Mouse (Mus musculus) lung, embryonic 14.5 days (tissue): Measurements from ENCODE around the gene Suds3. TPM values are rescaled to one million over a fixed set of nuclear protein-coding genes. Genes with fewer than 3 reads are reported as not detected.

Source experiments
- ATAC-seq: fragments of 200-750 bp; cut with Nextera tagmentation; 2 replicates; pipeline ENCODE4 v1.8.0; 2017; ENCODE audit warnings: mild to moderate bottlenecking, moderate TSS enrichment, moderate library complexity; ENCODE audit not compliant: insufficient read depth
- DNase-seq: peaks from one replicate; pipeline ENCODE4 v3.0.0-alpha.2; 2015
- H3K27ac ChIP-seq: fragments of 300-500 bp; sonication (generic); 2 replicates; pipeline ENCODE4 v1.5.1; 2014; ENCODE audit warnings: low read depth, mild to moderate bottlenecking, moderate library complexity
- H3K27me3 ChIP-seq: fragments of 300-500 bp; sonication (generic); 2 replicates; pipeline ENCODE4 v1.6.1; 2014; ENCODE audit warnings: low read length, control low read depth; ENCODE audit not compliant: insufficient read depth
- H3K36me3 ChIP-seq: fragments of 300-500 bp; sonication (generic); 2 replicates; pipeline ENCODE4 v1.6.1; 2014; ENCODE audit warnings: control low read depth; ENCODE audit not compliant: insufficient read depth
- H3K4me1 ChIP-seq: fragments of 300-500 bp; sonication (generic); 2 replicates; pipeline ENCODE4 v1.6.1; 2014; ENCODE audit warnings: antibody characterized with exemption, control low read depth; ENCODE audit not compliant: insufficient read depth
- H3K4me2 ChIP-seq: fragments of 300-500 bp; sonication (generic); 2 replicates; pipeline ENCODE4 v1.6.1; 2014; ENCODE audit warnings: mild to moderate bottlenecking
- H3K4me3 ChIP-seq: fragments of 300-500 bp; sonication (generic); 2 replicates; pipeline ENCODE4 v1.5.1; 2014; ENCODE audit warnings: low read depth, low read length
- H3K9ac ChIP-seq: fragments of 300-500 bp; sonication (generic); 2 replicates; pipeline ENCODE4 v1.6.1; 2014
- H3K9me3 ChIP-seq: fragments of 300-500 bp; sonication (generic); 2 replicates; pipeline ENCODE4 v1.6.1; 2016; ENCODE audit warnings: low read depth, low read length, control low read depth
- CTCF ChIP-seq: IDR thresholded peaks from 2 replicates; pipeline ENCODE4 v1.5.1; 2016; ENCODE audit warnings: antibody characterized with exemption, low read depth
- WGBS: fragments of 180-500 bp; shearing (Covaris S2); extraction: QIAGEN DNeasy Blood & Tissue Kit; methylation state at CpG from one replicate; pipeline ENCODE4 v1.1.7; 2014; 5-methylcytosine and 5-hydroxymethylcytosine counted together
- polyA plus RNA-seq: library from polyadenylated mRNA; unstranded; fragments of >200 nt; fragmentation: Nextera tagmentation; extraction: Ambion mirVana; gene quantifications from 2 replicates; pipeline ENCODE4 v1.2.1, GENCODE M21; 2014

The Suds3 gene
- polyA plus RNA-seq, 1 experiment from 2014 or later, result 49.6 TPM

- no peaks in the 10 kb centered on the region for H3K36me3 ChIP-seq
- no peaks in the 10 kb centered on the region for H3K4me1 ChIP-seq
- H3K9ac ChIP-seq, result no peak overlapping the region
- H3K4me2 ChIP-seq, result no peak overlapping the region
- no peaks in the 10 kb centered on the region for H3K9me3 ChIP-seq
- DNase-seq, result no peak
- WGBS, result 71% methylated on average over 18 of the region's 18 CpGs
- TF ChIP-seq CTCF, result no peak
- no peak for ATAC-seq
- no peak overlapping the region for H3K27ac ChIP-seq
- no peak overlapping the region for H3K4me3 ChIP-seq
- no peaks in the 10 kb centered on the region for H3K27me3 ChIP-seq
Measured at GRCm38 (mm10) chr5:117060484-117061130, 55.3 kb downstream of the Suds3 start.

GRCm38 (mm10) chr5:117049940-117050339 lies 66.0 kb downstream of the Suds3 start:
- Histone ChIP-seq H3K4me3 (no peak overlapping the region), H3K27me3 (no peaks in the 10 kb centered on the region), H3K4me1 (no peaks in the 10 kb centered on the region), H3K27ac (no peak overlapping the region), H3K9me3 (no peaks in the 10 kb centered on the region), H3K9ac (no peak overlapping the region), H3K4me2 (no peak overlapping the region), H3K36me3 (no peaks in the 10 kb centered on the region)
- DNase-seq (no peak), ATAC-seq (no peak)
- WGBS, result 71% methylated on average over 7 of the region's 7 CpGs
- TF ChIP-seq CTCF, result no peak

GRCm38 (mm10) chr5:117045101-117045500 lies 70.8 kb downstream of the Suds3 start:
- H3K4me3 ChIP-seq, result no peak overlapping the region
- ATAC-seq (no peak), DNase-seq (no peak)
- H3K4me1 ChIP-seq, result no peaks in the 10 kb centered on the region
- no peak for TF ChIP-seq CTCF
- no peak overlapping the region for H3K9ac ChIP-seq
- no peak overlapping the region for H3K4me2 ChIP-seq
- WGBS, result 54% methylated on average over 10 of the region's 10 CpGs
- no peaks in the 10 kb centered on the region for H3K27me3 ChIP-seq
- no peaks in the 10 kb centered on the region for H3K36me3 ChIP-seq
- H3K9me3 ChIP-seq, result no peaks in the 10 kb centered on the region
- no peak overlapping the region for H3K27ac ChIP-seq

GRCm38 (mm10) chr5:117042661-117043060 lies 73.3 kb downstream of the Suds3 start:
- no peaks in the 10 kb centered on the region for H3K36me3 ChIP-seq
- no peak overlapping the region for H3K27ac ChIP-seq
- 64% methylated on average over 11 of the region's 11 CpGs for WGBS
- no peak for TF ChIP-seq CTCF
- no peak overlapping the region for H3K9ac ChIP-seq
- H3K27me3 ChIP-seq, result no peaks in the 10 kb centered on the region
- H3K4me1 ChIP-seq, result no peaks in the 10 kb centered on the region
- DNase-seq, result no peak
- H3K4me3 ChIP-seq, result no peak overlapping the region
- no peak overlapping the region for H3K4me2 ChIP-seq
- no peaks in the 10 kb centered on the region for H3K9me3 ChIP-seq
- no peak for ATAC-seq

Other genes starting within 250 kb of the Suds3 start
- 18.8 and 19.0 TPM in 2 replicates for gene Taok3, start 4.0 kb upstream of the Suds3 start, polyA plus RNA-seq
- gene Pebp1, start 171.5 kb upstream of the Suds3 start, polyA plus RNA-seq, result 705 and 755 TPM in 2 replicates
- gene Vsig10, start 203.0 kb upstream of the Suds3 start, polyA plus RNA-seq, result 6.8 and 7.0 TPM in 2 replicates
- gene Wsb2, start 241.2 kb upstream of the Suds3 start, polyA plus RNA-seq, result 67.1 and 70.9 TPM in 2 replicates